Mouse (Mus musculus): ENCODE data around the gene Gm14692. TPM values are rescaled to one million over a fixed set of nuclear protein-coding genes. Genes with fewer than 3 reads are reported as not detected.
"Not testable (repeated sequence)": the region's sequence is repeated elsewhere in the genome, so short reads cannot be mapped to it uniquely, and the experiment has no call there.

Gene Gm14692
- polyA plus RNA-seq (2015; fragmentation: Nextera tagmentation; extraction: Ambion mirVana), result not detected in 2 replicates

DNA sequence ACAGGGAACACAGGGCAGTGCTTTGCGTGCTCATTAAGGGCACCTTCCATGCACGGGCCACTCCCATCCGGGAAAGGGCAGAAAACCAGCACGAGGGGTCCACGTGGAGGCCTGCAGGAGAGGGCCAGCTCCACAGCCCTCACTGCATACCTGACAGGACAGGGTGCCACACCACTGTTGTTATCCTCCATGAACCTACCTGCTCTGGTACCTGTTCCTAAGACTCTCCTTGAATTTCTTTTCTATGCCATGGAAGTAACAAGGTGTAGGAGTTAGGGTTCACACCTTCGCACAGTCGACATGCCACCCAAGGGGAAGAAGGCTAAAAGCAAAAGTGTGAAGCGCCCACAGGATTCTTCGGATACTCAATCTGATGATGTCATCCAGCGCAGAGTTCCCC lies at the start of gene Gm14692:
Gene Gm14692 (plus strand): TSS at position 301 of the 400 bp plus-strand sequence.
- not testable (repeated sequence) for H3K9ac ChIP-seq, H3K27me3 ChIP-seq

DNA sequence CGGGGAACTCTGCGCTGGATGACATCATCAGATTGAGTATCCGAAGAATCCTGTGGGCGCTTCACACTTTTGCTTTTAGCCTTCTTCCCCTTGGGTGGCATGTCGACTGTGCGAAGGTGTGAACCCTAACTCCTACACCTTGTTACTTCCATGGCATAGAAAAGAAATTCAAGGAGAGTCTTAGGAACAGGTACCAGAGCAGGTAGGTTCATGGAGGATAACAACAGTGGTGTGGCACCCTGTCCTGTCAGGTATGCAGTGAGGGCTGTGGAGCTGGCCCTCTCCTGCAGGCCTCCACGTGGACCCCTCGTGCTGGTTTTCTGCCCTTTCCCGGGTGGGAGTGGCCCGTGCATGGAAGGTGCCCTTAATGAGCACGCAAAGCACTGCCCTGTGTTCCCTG lies 2.0 kb upstream of the Gm14692 start, which contains the start of gene Gm1140:
Gene Gm1140 (minus strand): TSS at position 101 of the 400 bp plus-strand sequence.
- not testable (repeated sequence) for H3K27me3 ChIP-seq; H3K4me3 ChIP-seq; H3K27ac ChIP-seq (replicated peaks); H3K9ac ChIP-seq; H3K4me2 ChIP-seq; ATAC-seq (ENCODE audit: low FRiP score, low read depth); H3K36me3 ChIP-seq; H3K9me3 ChIP-seq; H3K4me1 ChIP-seq (replicated peaks)
- WGBS, result 69% methylated on average over 3 of the region's 11 CpGs

More for the DNA sequence above, at the start of gene Gm14692:
- H3K4me3 ChIP-seq; H3K27ac ChIP-seq (replicated peaks); H3K4me1 ChIP-seq (replicated peaks); H3K4me2 ChIP-seq; ATAC-seq (ENCODE audit: low FRiP score, low read depth); H3K9me3 ChIP-seq; H3K36me3 ChIP-seq: not testable (repeated sequence)
- WGBS, result 80% methylated on average over 3 of the region's 10 CpGs

Other genes starting within 250 kb of the Gm14692 start
- gene Gm1140, start 2.1 kb upstream of the Gm14692 start, polyA plus RNA-seq (2015; fragmentation: Nextera tagmentation; extraction: Ambion mirVana), result not detected in 2 replicates
- gene 4933436I01Rik, start 225.8 kb downstream of the Gm14692 start, polyA plus RNA-seq (2015; fragmentation: Nextera tagmentation; extraction: Ambion mirVana), result not detected in 2 replicates